Mouse (Mus musculus) hindbrain, embryonic 16.5 days (tissue): ENCODE measurements around the gene Micu2. TPM values are rescaled to one million over a fixed set of nuclear protein-coding genes. Genes with fewer than 3 reads are reported as not detected.

Experiments
- ATAC-seq: fragments of 200-750 bp; cut with Nextera tagmentation; 2 replicates; pipeline ENCODE4 v1.8.0; 2017; ENCODE audit warnings: moderate TSS enrichment, moderate library complexity
- H3K27ac ChIP-seq: fragments of 300-500 bp; sonication (generic); 2 replicates; pipeline ENCODE4 v1.5.1; 2014; ENCODE audit warnings: low read depth, mild to moderate bottlenecking, control low read depth, low read length, moderate library complexity
- H3K27me3 ChIP-seq: fragments of 300-500 bp; sonication (generic); replicated peaks from 2 replicates; pipeline ENCODE4 v1.6.1; 2014; ENCODE audit warnings: low read length; ENCODE audit not compliant: control insufficient read depth, insufficient read depth
- H3K36me3 ChIP-seq: fragments of 300-500 bp; sonication (generic); 2 replicates; pipeline ENCODE4 v1.6.1; 2014; ENCODE audit warnings: mild to moderate bottlenecking, low read length, moderate library complexity, mixed read lengths; ENCODE audit not compliant: control insufficient read depth, insufficient read depth
- H3K4me1 ChIP-seq: fragments of 300-500 bp; sonication (generic); 2 replicates; pipeline ENCODE4 v1.6.1; 2014; ENCODE audit warnings: low read depth, low read length; ENCODE audit not compliant: control insufficient read depth, insufficient read depth
- H3K4me2 ChIP-seq: fragments of 300-500 bp; sonication (generic); 2 replicates; pipeline ENCODE4 v1.6.1; 2014; ENCODE audit warnings: mild to moderate bottlenecking, low read length, control low read depth, moderate library complexity
- H3K4me3 ChIP-seq: fragments of 300-500 bp; sonication (generic); 2 replicates; pipeline ENCODE4 v1.5.1; 2014; ENCODE audit warnings: mild to moderate bottlenecking, low read length, control low read depth, moderate library complexity
- H3K9ac ChIP-seq: fragments of 300-500 bp; sonication (generic); 2 replicates; pipeline ENCODE4 v1.6.1; 2014; ENCODE audit warnings: low read depth, mild to moderate bottlenecking, control low read depth, low read length, moderate library complexity
- H3K9me3 ChIP-seq: fragments of 300-500 bp; sonication (generic); 2 replicates; pipeline ENCODE4 v1.6.1; 2014; ENCODE audit warnings: mild to moderate bottlenecking, low read length, moderate library complexity; ENCODE audit not compliant: control insufficient read depth
- WGBS: fragments of 180-500 bp; shearing (Covaris S2); extraction: QIAGEN DNeasy Blood & Tissue Kit; methylation state at CpG from one replicate; pipeline ENCODE4 v1.1.7; 2014; 5-methylcytosine and 5-hydroxymethylcytosine counted together
- polyA plus RNA-seq: library from polyadenylated mRNA; unstranded; fragments of >200 nt; fragmentation: Nextera tagmentation; extraction: Ambion mirVana; gene quantifications from 2 replicates; pipeline ENCODE4 v1.2.1, GENCODE M21; 2015

Micu2 gene
- polyA plus RNA-seq, 1 experiment from 2014 or later = 78.7 TPM

- Histone ChIP-seq H3K4me3 (no peak overlapping the region), H3K27ac (no peak overlapping the region), H3K36me3 (no peaks in the 10 kb centered on the region), H3K4me1 (no peaks in the 10 kb centered on the region), H3K9me3 (no peaks in the 10 kb centered on the region), H3K4me2 (no peak overlapping the region), H3K9ac (no peak overlapping the region), H3K27me3 (no peaks in the 10 kb centered on the region)
- no peak for ATAC-seq
- WGBS = 84% methylated on average over 6 of the region's 6 CpGs
These were observed 23.4 kb downstream of the Micu2 start for GRCm38 (mm10) chr14:57975656-57976055.

DNA sequence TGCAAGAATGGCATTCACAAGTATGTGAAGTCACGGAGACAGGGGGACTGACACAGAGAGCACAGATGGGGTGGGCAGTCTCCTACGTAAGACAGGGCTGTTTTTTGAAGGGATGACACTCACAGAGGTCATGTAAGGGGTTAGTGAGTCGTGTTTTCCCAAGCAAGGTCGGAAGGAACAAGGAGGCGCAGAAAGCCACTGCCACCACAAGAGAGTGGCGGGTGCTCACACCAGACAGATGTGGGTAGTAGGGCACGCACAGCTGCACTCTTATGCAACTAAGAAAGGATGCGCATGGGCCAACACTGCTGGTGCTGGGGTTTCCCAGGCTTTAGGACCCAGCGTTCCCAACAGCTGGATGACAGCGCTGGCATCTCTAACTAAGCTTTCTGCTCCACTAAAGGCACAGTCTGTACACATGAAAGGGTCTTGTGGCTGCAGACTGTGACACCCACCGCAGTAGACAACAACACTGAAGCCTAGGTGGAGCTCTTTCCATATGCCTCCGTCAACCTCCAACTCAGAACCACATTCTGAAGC is 27.0 kb downstream of the Micu2 start:
- Histone ChIP-seq H3K36me3 (no peaks in the 10 kb centered on the region), H3K9me3 (no peaks in the 10 kb centered on the region), H3K4me3 (no peak overlapping the region), H3K4me1 (no peaks in the 10 kb centered on the region), H3K9ac (no peak overlapping the region), H3K4me2 (no peak overlapping the region), H3K27ac (no peak overlapping the region), H3K27me3 (no peaks in the 10 kb centered on the region)
- WGBS = 77% methylated on average over 12 of the region's 12 CpGs
- no peak for ATAC-seq

GRCm38 (mm10) chr14:57968873-57969272 is 30.2 kb downstream of the Micu2 start:
- no peak for ATAC-seq
- H3K9me3 ChIP-seq = no peaks in the 10 kb centered on the region
- no peak overlapping the region for H3K4me2 ChIP-seq
- no peaks in the 10 kb centered on the region for H3K36me3 ChIP-seq
- H3K4me3 ChIP-seq = no peak overlapping the region
- no peak overlapping the region for H3K27ac ChIP-seq
- H3K4me1 ChIP-seq = no peaks in the 10 kb centered on the region
- 75% methylated on average over 6 of the region's 6 CpGs for WGBS
- H3K27me3 ChIP-seq = no peaks in the 10 kb centered on the region
- H3K9ac ChIP-seq = no peak overlapping the region

DNA sequence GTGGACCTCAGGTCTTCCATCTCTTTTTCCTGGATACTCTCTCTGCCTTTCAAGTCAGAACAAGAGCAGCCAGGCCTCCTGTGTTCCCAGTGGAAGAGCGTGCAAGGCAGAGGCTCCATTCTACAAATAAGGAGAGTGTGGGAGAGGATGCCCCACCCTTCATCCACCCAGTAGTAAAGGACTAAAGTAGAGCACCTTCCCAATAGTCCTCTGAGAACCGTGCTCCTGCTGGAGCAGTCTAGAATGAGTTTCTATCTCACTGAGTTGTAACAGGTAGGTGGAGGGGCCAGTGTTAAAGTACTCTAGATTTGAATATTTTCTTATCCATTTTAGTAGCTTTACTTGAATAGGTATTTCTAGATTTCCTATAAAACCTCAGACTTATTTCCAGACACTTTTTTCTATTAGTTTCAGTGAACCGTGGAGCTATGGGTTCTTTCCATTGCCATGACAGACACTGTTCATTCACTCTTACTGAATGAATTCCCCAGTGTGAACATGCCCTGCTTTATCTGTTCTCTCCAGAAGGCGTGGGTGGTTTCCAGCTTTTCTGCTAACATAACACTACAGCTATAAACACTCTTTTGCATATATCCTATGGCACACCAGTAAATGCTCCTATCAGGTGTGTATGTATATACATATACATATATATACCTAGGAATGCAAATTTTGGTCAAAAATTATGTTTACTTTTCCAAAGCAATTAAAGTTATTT is 31.8 kb downstream of the Micu2 start:
- Histone ChIP-seq H3K27ac (no peak overlapping the region), H3K9ac (no peak overlapping the region), H3K9me3 (no peaks in the 10 kb centered on the region), H3K4me3 (no peak overlapping the region), H3K4me2 (no peak overlapping the region), H3K4me1 (no peaks in the 10 kb centered on the region), H3K27me3 (no peaks in the 10 kb centered on the region), H3K36me3 (no peaks in the 10 kb centered on the region)
- 84% methylated on average over 4 of the region's 4 CpGs for WGBS
- no peak for ATAC-seq

GRCm38 (mm10) chr14:57961861-57962260 is 37.2 kb downstream of the Micu2 start:
- 66% methylated on average over 4 of the region's 4 CpGs for WGBS
- no peak for ATAC-seq

GRCm38 (mm10) chr14:57951089-57951488 is 48.0 kb downstream of the Micu2 start:
- Histone ChIP-seq H3K27ac (no peak overlapping the region), H3K36me3 (peaks cover 5% of the 10 kb centered on the region; the same call in 1 of the 2 replicates), H3K9me3 (no peaks in the 10 kb centered on the region), H3K27me3 (no peaks in the 10 kb centered on the region), H3K4me1 (no peaks in the 10 kb centered on the region), H3K4me2 (no peak overlapping the region), H3K9ac (no peak overlapping the region), H3K4me3 (no peak overlapping the region)
- WGBS = 29% methylated on average over 2 of the region's 2 CpGs
- no peak for ATAC-seq

More at GRCm38 (mm10) chr14:57961861-57962260, 37.2 kb downstream of the Micu2 start:
- Histone ChIP-seq H3K36me3 (0 out of 2 replicates have a peak, but pooled peaks cover 2% of the 10 kb centered on the region), H3K9ac (no peak overlapping the region), H3K9me3 (no peaks in the 10 kb centered on the region), H3K27me3 (no peaks in the 10 kb centered on the region), H3K4me3 (no peak overlapping the region), H3K4me1 (no peaks in the 10 kb centered on the region), H3K4me2 (no peak overlapping the region), H3K27ac (no peak overlapping the region)

DNA sequence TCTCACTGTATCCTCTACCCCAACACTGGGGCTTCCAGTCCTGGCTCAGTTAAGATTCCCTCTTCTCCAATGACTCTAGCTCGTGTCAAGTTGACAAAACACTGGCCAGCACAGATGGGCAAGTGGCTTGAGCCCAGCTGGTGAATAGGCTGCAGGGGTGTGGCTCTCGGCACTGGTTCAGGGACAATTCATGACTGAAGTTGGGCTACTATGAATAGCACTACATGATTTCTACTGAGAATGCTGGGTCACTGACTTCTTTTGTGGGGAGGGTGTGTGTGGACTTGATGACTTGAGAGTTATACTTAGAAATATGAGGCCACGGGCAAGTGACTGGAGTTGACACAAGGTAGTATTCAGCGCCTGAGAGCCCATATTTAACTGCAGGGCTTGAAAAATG is 53.2 kb downstream of the Micu2 start:
- no peaks in the 10 kb centered on the region for H3K27me3 ChIP-seq
- no peak overlapping the region for H3K9ac ChIP-seq
- WGBS = 73% methylated on average over 4 of the region's 4 CpGs
- no peak for ATAC-seq
- no peaks in the 10 kb centered on the region for H3K4me1 ChIP-seq
- H3K4me2 ChIP-seq = no peak overlapping the region
- H3K27ac ChIP-seq = no peak overlapping the region
- H3K9me3 ChIP-seq = no peaks in the 10 kb centered on the region
- H3K36me3 ChIP-seq = peaks cover 8% of the 10 kb centered on the region
- H3K4me3 ChIP-seq = no peak overlapping the region

GRCm38 (mm10) chr14:57937297-57937696 is 61.8 kb downstream of the Micu2 start:
- Histone ChIP-seq H3K4me3 (no peak overlapping the region), H3K9ac (no peak overlapping the region), H3K36me3 (0 out of 2 replicates have a peak, but pooled peaks cover 2% of the 10 kb centered on the region), H3K9me3 (no peaks in the 10 kb centered on the region), H3K4me2 (no peak overlapping the region), H3K27ac (no peak overlapping the region), H3K27me3 (no peaks in the 10 kb centered on the region), H3K4me1 (no peaks in the 10 kb centered on the region)
- 93% methylated on average over 6 of the region's 6 CpGs for WGBS
- no peak for ATAC-seq

DNA sequence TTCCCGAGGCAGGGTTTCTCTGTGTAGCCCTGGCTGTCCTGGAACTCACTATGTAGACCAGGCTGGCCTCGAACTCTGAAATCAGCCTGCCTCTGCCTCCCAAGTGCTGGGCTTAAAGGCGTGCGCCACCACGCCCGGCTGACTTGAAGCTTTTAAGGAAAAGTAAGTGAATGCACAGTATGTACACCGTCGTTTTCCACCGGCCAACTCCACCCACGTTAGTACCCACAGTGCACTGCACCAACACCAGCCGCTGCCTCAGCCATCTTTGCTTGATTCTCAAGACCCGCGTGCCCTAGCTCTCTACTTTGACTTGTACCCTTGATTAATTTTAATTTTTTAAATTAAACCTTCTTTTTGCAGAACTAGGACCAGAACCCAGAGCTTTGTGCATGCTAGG is 64.4 kb downstream of the Micu2 start:
- WGBS = 92% methylated on average over 13 of the region's 13 CpGs
- no peak for ATAC-seq
- H3K4me2 ChIP-seq = no peak overlapping the region

More for the DNA sequence above, 64.4 kb downstream of the Micu2 start:
- no peak overlapping the region for H3K27ac ChIP-seq
- H3K9ac ChIP-seq = no peak overlapping the region
- no peaks in the 10 kb centered on the region for H3K4me1 ChIP-seq
- 0 out of 2 replicates have a peak, but pooled peaks cover 3% of the 10 kb centered on the region for H3K36me3 ChIP-seq
- no peak overlapping the region for H3K4me3 ChIP-seq
- no peaks in the 10 kb centered on the region for H3K9me3 ChIP-seq
- no peaks in the 10 kb centered on the region for H3K27me3 ChIP-seq
